Mouse (Mus musculus) forebrain, embryonic 11.5 days (tissue): ENCODE results near the gene Tmem178. TPM values are rescaled to one million over a fixed set of nuclear protein-coding genes. Genes with fewer than 3 reads are reported as not detected.

Source experiments
- ATAC-seq: fragments of 200-750 bp; cut with Nextera tagmentation; replicated peaks from 2 replicates; pipeline ENCODE4 v1.8.0; 2017; ENCODE audit warnings: moderate TSS enrichment; ENCODE audit not compliant: low FRiP score
- DNase-seq: peaks from one replicate; pipeline ENCODE4 v3.0.0-alpha.2; 2017; ENCODE audit warnings: low spot score
- H3K27ac ChIP-seq: fragments of 300-500 bp; sonication (generic); 2 replicates; pipeline ENCODE4 v1.5.1; 2014; ENCODE audit warnings: low read depth, low read length
- H3K27me3 ChIP-seq: fragments of 300-500 bp; sonication (generic); 2 replicates; pipeline ENCODE4 v1.6.1; 2014; ENCODE audit warnings: mild to moderate bottlenecking, low read length, mixed read lengths; ENCODE audit not compliant: control insufficient read depth, insufficient read depth
- H3K36me3 ChIP-seq: fragments of 300-500 bp; sonication (generic); 2 replicates; pipeline ENCODE4 v1.6.1; 2014; ENCODE audit warnings: mild to moderate bottlenecking, low read length, moderate library complexity, mixed read lengths; ENCODE audit not compliant: control insufficient read depth, insufficient read depth
- H3K4me1 ChIP-seq: fragments of 300-500 bp; sonication (generic); replicated peaks from 2 replicates; pipeline ENCODE4 v1.6.1; 2014; ENCODE audit warnings: low read length, mixed read lengths; ENCODE audit not compliant: control insufficient read depth, insufficient read depth
- H3K4me2 ChIP-seq: fragments of 300-500 bp; sonication (generic); 2 replicates; pipeline ENCODE4 v1.6.1; 2014; ENCODE audit warnings: low read depth, mild to moderate bottlenecking, low read length, moderate library complexity, mixed read lengths; ENCODE audit not compliant: severe bottlenecking
- H3K4me3 ChIP-seq: fragments of 300-500 bp; sonication (generic); 2 replicates; pipeline ENCODE4 v1.5.1; 2014; ENCODE audit warnings: low read depth, low read length
- H3K9ac ChIP-seq: fragments of 300-500 bp; sonication (generic); 2 replicates; pipeline ENCODE4 v1.6.1; 2014; ENCODE audit warnings: low read length
- H3K9me3 ChIP-seq: fragments of 300-500 bp; sonication (generic); 2 replicates; pipeline ENCODE4 v1.6.1; 2016; ENCODE audit warnings: low read length, mixed read lengths; ENCODE audit not compliant: control insufficient read depth
- WGBS: fragments of 180-500 bp; shearing (Covaris S2); extraction: QIAGEN DNeasy Blood & Tissue Kit; methylation state at CpG from one replicate; pipeline ENCODE4 v1.1.7; 2014; 5-methylcytosine and 5-hydroxymethylcytosine counted together
- polyA plus RNA-seq: library from polyadenylated mRNA; unstranded; fragments of >200 nt; fragmentation: Nextera tagmentation; extraction: Ambion mirVana; gene quantifications from 2 replicates; pipeline ENCODE4 v1.2.1, GENCODE M21; 2014

Tmem178 gene
- polyA plus RNA-seq, 1 experiment from 2014 or later: 13.6 TPM

DNA sequence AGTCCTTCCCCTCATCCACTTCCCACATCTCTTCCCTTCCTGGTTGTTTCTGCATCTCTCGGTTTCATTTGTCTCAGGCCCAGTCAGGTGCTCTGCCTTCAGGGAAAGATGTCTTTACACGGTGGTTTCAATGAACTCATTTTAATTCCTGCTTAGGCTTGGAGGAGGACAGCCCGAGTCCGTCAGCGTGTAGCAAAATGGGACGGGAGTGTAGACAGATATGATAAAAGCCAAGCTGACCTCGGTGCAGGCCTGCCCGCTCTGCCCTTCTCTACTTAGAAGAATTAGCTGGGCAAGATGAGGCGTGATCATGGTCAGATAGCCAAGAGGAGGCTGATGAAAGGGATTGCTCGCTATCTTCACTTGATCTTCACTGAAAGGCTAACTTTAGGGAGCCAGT is 26.3 kb downstream of the Tmem178 start:
- DNase-seq: no peak
- 77% methylated on average over 10 of the region's 10 CpGs for WGBS
- Histone ChIP-seq H3K27ac (no peak overlapping the region), H3K27me3 (no peaks in the 10 kb centered on the region), H3K4me3 (no peak overlapping the region), H3K4me1 (peaks cover 9% of the 10 kb centered on the region; the same call in 1 of the 2 replicates), H3K4me2 (no peak overlapping the region), H3K9me3 (no peaks in the 10 kb centered on the region), H3K36me3 (no peaks in the 10 kb centered on the region), H3K9ac (no peak overlapping the region)
- no peak for ATAC-seq

DNA sequence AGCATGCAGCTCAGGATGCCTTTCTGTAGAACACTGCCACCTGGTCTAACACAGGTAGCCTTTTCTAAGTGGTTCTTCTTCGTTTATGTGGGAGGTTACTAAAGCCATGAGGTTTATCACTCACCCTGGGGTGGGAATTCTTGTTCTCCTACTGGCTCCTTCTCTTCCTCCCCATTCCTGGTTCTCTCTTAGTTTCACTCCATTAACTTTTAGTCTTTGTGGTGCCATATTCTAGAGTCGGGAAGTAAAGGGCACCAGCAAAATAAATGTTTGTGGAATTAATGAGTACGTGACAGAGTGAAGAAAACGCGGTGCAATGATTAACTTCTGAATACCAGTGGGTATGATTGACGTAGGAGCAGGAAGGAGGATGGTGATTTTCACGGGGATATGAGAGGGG is 28.5 kb downstream of the Tmem178 start:
- DNase-seq (no peak), ATAC-seq (no peak)
- H3K36me3 ChIP-seq: no peaks in the 10 kb centered on the region
- H3K4me3 ChIP-seq: no peak overlapping the region
- 89% methylated on average over 7 of the region's 7 CpGs for WGBS
- H3K4me1 ChIP-seq: peaks cover 9% of the 10 kb centered on the region; the same call in 1 of the 2 replicates
- no peak overlapping the region for H3K4me2 ChIP-seq
- H3K27me3 ChIP-seq: no peaks in the 10 kb centered on the region
- H3K27ac ChIP-seq: no peak overlapping the region
- no peaks in the 10 kb centered on the region for H3K9me3 ChIP-seq
- H3K9ac ChIP-seq: no peak overlapping the region

DNA sequence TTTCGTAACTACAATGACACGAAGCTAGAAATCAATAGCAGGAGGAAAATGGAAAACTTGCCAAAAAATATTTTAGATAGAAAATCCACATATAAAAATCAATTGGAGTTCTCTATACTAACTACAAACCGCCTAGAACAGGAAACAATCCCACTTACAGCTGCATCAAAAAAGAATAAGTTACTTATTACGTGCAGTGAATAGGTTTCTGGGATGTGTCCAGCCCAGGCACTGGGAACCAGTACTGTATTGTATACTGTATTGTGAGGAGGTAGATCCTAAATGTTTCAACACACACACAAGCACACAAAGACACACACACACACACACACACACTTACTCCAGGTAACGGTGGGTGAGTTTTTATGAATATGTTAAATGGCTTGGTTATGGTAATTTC is 32.8 kb downstream of the Tmem178 start:
- H3K4me3 ChIP-seq: no peak overlapping the region
- WGBS: 91% methylated on average over 5 of the region's 5 CpGs
- ATAC-seq (no peak), DNase-seq (no peak)
- H3K4me1 ChIP-seq: peaks cover 4% of the 10 kb centered on the region; the same call in 1 of the 2 replicates
- H3K27me3 ChIP-seq: no peaks in the 10 kb centered on the region
- no peak overlapping the region for H3K9ac ChIP-seq
- no peak overlapping the region for H3K27ac ChIP-seq
- H3K9me3 ChIP-seq: no peaks in the 10 kb centered on the region
- H3K4me2 ChIP-seq: no peak overlapping the region
- H3K36me3 ChIP-seq: no peaks in the 10 kb centered on the region

DNA sequence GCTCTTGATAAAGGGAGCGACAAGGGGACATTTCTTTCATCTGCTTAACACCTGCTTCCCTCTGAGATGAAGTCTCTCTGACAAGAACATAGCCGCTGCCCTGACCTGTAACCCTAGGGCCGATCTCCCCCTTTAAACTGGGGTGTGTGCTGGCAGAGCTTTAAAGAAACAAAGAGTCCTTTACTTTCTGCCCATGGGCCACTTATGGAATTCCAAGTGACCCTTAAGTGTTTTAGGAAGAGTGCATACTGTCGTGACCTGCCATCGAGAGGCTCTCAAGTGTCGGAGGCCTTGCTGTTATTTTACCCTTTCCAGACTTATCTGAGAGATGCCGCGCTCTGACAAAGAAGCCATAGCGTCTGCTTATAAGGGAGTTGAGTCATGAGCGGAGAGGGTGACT is 35.7 kb downstream of the Tmem178 start:
- WGBS: 74% methylated on average over 10 of the region's 10 CpGs
- DNase-seq: no peak
- no peaks in the 10 kb centered on the region for H3K27me3 ChIP-seq

DNA sequence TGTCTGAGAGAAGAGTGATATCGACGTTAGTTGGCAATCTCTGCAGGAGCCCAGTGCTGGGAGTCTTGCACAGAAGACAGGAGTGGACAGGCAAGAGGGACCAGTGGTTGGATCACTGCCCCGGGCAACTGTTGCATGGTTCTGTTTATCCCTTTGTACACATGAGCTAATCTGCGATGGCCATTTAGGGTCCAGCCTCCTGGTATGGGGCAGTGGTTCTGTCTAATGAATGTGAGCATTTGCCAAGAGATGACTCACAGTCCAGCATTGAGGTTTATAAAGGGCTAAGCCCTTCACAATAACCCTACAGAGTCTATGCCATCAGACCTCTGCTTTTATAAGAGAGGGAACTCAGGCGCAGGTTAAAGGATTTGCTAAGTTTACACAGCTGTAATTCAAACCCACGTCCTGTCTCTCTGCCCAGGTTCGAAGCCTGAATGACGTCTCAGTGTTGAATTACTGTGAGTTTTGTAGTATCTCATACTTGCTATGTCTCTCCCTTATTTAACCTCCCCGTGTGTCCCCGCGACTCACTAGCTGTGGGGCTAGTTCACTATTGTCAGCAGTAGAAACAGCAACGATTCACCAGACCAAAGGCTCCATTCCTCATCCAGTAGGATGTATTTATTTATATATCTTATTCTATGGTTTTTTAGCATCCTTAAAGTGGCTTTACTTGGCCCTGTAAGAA is 37.4 kb downstream of the Tmem178 start:
- no peaks in the 10 kb centered on the region for H3K36me3 ChIP-seq
- peak overlapping the region; percentile 65; the same call in 1 of the 2 replicates for H3K27ac ChIP-seq
- H3K4me3 ChIP-seq: no peak overlapping the region
- ATAC-seq: peak; percentile 59; the same call in 1 of the 2 replicates
- DNase-seq: no peak
- H3K9ac ChIP-seq: no peak overlapping the region
- WGBS: 56% methylated on average over 12 of the region's 12 CpGs
- peaks cover 4% of the 10 kb centered on the region; the same call in 1 of the 2 replicates for H3K4me1 ChIP-seq
- H3K9me3 ChIP-seq: no peaks in the 10 kb centered on the region
- H3K27me3 ChIP-seq: no peaks in the 10 kb centered on the region
- no peak overlapping the region for H3K4me2 ChIP-seq

More for the DNA sequence above, 35.7 kb downstream of the Tmem178 start:
- no peaks in the 10 kb centered on the region for H3K9me3 ChIP-seq
- ATAC-seq: no peak
- H3K4me1 ChIP-seq: peaks cover 4% of the 10 kb centered on the region; the same call in 1 of the 2 replicates
- no peaks in the 10 kb centered on the region for H3K36me3 ChIP-seq
- no peak overlapping the region for H3K4me2 ChIP-seq
- H3K4me3 ChIP-seq: no peak overlapping the region
- H3K27ac ChIP-seq: no peak overlapping the region
- H3K9ac ChIP-seq: no peak overlapping the region

DNA sequence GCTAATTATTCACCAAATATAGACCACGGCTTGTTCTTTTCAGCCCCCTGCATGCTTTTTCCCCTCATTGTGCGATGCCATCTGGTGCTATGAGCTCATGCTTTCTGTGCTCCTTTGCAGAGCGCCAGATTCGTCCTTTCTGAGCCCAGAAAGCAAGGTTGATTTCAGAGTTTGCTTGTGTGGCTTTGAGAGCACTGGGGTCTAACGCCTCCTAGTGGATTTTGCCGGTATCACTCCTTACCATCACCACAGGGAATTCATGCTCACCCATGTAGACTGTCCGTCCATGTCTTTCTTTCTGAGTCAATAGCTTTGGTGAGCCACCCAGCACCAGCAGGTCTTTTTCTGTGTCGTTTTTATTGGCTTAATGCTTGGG is 38.0 kb downstream of the Tmem178 start:
- H3K4me1 ChIP-seq: peaks cover 4% of the 10 kb centered on the region; the same call in 1 of the 2 replicates
- no peaks in the 10 kb centered on the region for H3K9me3 ChIP-seq
- no peak overlapping the region for H3K9ac ChIP-seq
- WGBS: 7% methylated on average over 8 of the region's 8 CpGs
- H3K36me3 ChIP-seq: no peaks in the 10 kb centered on the region
- DNase-seq (peak; percentile 88), ATAC-seq (peak; percentile 87)
- H3K27me3 ChIP-seq: no peaks in the 10 kb centered on the region
- no peak overlapping the region for H3K4me3 ChIP-seq
- H3K4me2 ChIP-seq: no peak overlapping the region
- H3K27ac ChIP-seq: peak overlapping the region; percentile 65; the same call in 1 of the 2 replicates

DNA sequence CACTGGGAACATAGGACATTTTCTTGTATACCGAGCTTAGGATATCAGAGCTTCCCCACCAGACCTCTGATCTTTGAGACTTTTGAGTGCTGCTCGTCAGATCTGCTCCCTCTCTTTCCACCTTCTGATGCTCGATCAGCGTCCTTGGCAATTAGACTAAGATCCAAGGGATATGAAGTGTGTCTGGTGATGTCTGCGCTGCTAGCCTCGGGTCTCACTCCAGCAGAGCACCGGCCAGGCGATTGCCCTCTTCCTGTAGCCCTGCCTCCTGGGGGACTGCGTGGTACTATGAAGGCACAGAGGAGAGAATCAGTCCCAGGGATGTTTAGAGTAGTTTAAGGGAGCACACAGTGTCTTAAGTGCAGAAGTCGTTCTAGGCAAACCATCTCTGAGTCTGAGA is 38.5 kb downstream of the Tmem178 start:
- H3K4me1 ChIP-seq: peaks cover 4% of the 10 kb centered on the region; the same call in 1 of the 2 replicates
- WGBS: 85% methylated on average over 10 of the region's 10 CpGs
- H3K36me3 ChIP-seq: no peaks in the 10 kb centered on the region
- no peaks in the 10 kb centered on the region for H3K9me3 ChIP-seq
- ATAC-seq (0 out of 2 replicates have a peak, but pooled peaks have one; percentile 22), DNase-seq (no peak)
- no peak overlapping the region for H3K27ac ChIP-seq
- no peaks in the 10 kb centered on the region for H3K27me3 ChIP-seq
- no peak overlapping the region for H3K4me3 ChIP-seq
- no peak overlapping the region for H3K4me2 ChIP-seq
- H3K9ac ChIP-seq: no peak overlapping the region

DNA sequence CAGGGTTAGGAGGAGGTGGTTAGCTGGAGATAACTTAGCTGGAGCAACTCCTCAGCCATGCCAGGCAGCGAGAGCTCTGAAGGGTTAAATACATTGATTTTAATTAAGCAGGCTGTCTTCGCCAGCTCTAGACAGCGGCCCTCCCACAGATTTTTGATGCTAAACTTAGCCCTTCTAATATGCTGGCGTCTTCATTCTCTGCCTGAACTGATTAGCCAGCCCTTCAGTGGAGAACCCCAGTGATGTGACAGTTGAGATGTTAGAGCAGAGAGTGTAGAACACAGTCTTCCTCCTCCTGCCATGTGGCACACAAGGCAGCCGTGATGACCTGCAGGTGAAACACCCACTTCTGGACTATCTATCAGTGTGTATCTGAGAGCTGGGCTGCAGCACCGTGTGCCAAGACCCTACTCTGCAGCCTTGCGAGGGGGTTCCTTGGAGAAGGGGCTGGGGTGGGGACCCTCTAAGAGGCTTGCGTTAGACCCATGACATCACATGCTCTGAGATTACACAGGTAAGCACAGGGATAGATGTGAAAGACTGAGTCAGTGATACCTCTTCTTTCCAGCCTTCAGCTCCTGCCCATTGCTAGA is 47.2 kb downstream of the Tmem178 start:
- H3K4me3 ChIP-seq: no peak overlapping the region
- H3K4me2 ChIP-seq: no peak overlapping the region
- H3K27me3 ChIP-seq: no peaks in the 10 kb centered on the region
- no peak overlapping the region for H3K9ac ChIP-seq
- H3K4me1 ChIP-seq: no peaks in the 10 kb centered on the region
- DNase-seq (no peak), ATAC-seq (no peak)
- H3K36me3 ChIP-seq: no peaks in the 10 kb centered on the region
- WGBS: 84% methylated on average over 8 of the region's 8 CpGs
- H3K27ac ChIP-seq: no peak overlapping the region
- H3K9me3 ChIP-seq: no peaks in the 10 kb centered on the region
